Mouse (Mus musculus): Measurements from ENCODE around the gene Safb2.

DNA sequence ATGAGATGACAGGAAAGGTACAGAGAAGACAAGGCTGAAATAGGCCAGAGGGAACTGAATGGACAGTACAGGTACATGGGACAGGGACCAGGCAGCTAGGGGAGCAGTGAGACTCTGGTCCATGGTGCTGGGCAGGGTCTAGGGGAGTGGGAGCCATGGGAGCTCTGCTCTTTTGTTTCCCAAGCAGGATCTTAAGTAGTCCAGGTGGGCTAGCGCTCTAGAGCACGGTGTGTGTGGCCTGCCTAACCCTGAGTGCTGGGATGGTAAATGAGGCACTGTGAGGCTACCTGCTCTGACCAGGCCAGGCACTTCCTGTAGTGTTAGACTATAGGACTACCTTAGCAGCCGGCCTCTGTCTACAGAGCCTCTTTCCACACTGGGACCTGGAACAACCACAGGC is 32.3 kb upstream of the Safb2 start:
- TF ChIP-seq CTCF (IDR thresholded peaks at IDR 0.05; ENCODE audit: control insufficient read depth, insufficient read depth, low read length) (no peak), POLR2A (IDR thresholded peaks at IDR 0.05; ENCODE audit: borderline replicate concordance, control insufficient read depth, low read depth, low read length) (no peak)

Data from bone marrow, adult 2 months (tissue).